Mouse (Mus musculus) midbrain, embryonic 14.5 days (tissue): ENCODE data around the gene Gm13279. TPM values are rescaled to one million over a fixed set of nuclear protein-coding genes. Genes with fewer than 3 reads are reported as not detected.
"Not testable (repeated sequence)": the region's sequence is repeated elsewhere in the genome, so short reads cannot be mapped to it uniquely, and the experiment has no call there.

Experiments used
- ATAC-seq: fragments of 200-750 bp; cut with Nextera tagmentation; 2 replicates; pipeline ENCODE4 v1.8.0; 2017; ENCODE audit warnings: moderate number of reproducible peaks, moderate library complexity; ENCODE audit not compliant: low FRiP score, low TSS enrichment
- DNase-seq: peaks from one replicate; pipeline ENCODE4 v3.0.0-alpha.2; 2015
- H3K27ac ChIP-seq: fragments of 300-500 bp; sonication (generic); replicated peaks from 2 replicates; pipeline ENCODE4 v1.5.1; 2014; ENCODE audit warnings: mild to moderate bottlenecking, low read depth, low read length, moderate library complexity
- H3K27me3 ChIP-seq: fragments of 300-500 bp; sonication (generic); 2 replicates; pipeline ENCODE4 v1.6.1; 2014; ENCODE audit warnings: low read length, control low read depth, mixed read lengths; ENCODE audit not compliant: control insufficient read depth, insufficient read depth
- H3K36me3 ChIP-seq: fragments of 300-500 bp; sonication (generic); 2 replicates; pipeline ENCODE4 v1.6.1; 2014; ENCODE audit warnings: low read length, control low read depth; ENCODE audit not compliant: control insufficient read depth, insufficient read depth
- H3K4me1 ChIP-seq: fragments of 300-500 bp; sonication (generic); 2 replicates; pipeline ENCODE4 v1.6.1; 2014; ENCODE audit warnings: mild to moderate bottlenecking, antibody characterized with exemption, low read length, control low read depth; ENCODE audit not compliant: control insufficient read depth, insufficient read depth
- H3K4me2 ChIP-seq: fragments of 300-500 bp; sonication (generic); 2 replicates; pipeline ENCODE4 v1.6.1; 2014; ENCODE audit warnings: mild to moderate bottlenecking, low read length, moderate library complexity
- H3K4me3 ChIP-seq: fragments of 300-500 bp; sonication (generic); replicated peaks from 2 replicates; pipeline ENCODE4 v1.5.1; 2014; ENCODE audit warnings: low read depth, low read length
- H3K9ac ChIP-seq: fragments of 300-500 bp; sonication (generic); replicated peaks from 2 replicates; pipeline ENCODE4 v1.6.1; 2014; ENCODE audit warnings: mild to moderate bottlenecking, low read length, moderate library complexity
- H3K9me3 ChIP-seq: fragments of 300-500 bp; sonication (generic); 2 replicates; pipeline ENCODE4 v1.6.1; 2016; ENCODE audit warnings: low read length, control low read depth, mixed read lengths; ENCODE audit not compliant: control insufficient read depth
- WGBS: fragments of 180-500 bp; shearing (Covaris S2); extraction: QIAGEN DNeasy Blood & Tissue Kit; methylation state at CpG from one replicate; pipeline ENCODE4 v1.1.7; 2014; 5-methylcytosine and 5-hydroxymethylcytosine counted together
- polyA plus RNA-seq: library from polyadenylated mRNA; unstranded; fragments of >200 nt; fragmentation: Nextera tagmentation; extraction: Ambion mirVana; gene quantifications from 2 replicates; pipeline ENCODE4 v1.2.1, GENCODE M21; 2014

Gene Gm13279
- not detected in 2 replicates for polyA plus RNA-seq

GRCm38 (mm10) chr4:88797097-88797496 lies at the start of gene Gm13279:
TSS of gene Gm13279 (plus strand) at chr4:88797397.
- H3K27ac ChIP-seq, ATAC-seq, DNase-seq, H3K27me3 ChIP-seq, H3K4me1 ChIP-seq, H3K4me3 ChIP-seq, H3K9ac ChIP-seq, H3K4me2 ChIP-seq, H3K36me3 ChIP-seq, H3K9me3 ChIP-seq: not testable (repeated sequence)
- WGBS = no CpG with 5 or more reads among the region's 28 CpGs

- ATAC-seq (no peak), DNase-seq (no peak)
- no peak overlapping the region for H3K27ac ChIP-seq
- H3K27me3 ChIP-seq = no peaks in the 10 kb centered on the region
- no peak overlapping the region for H3K4me2 ChIP-seq
- no peak overlapping the region for H3K4me3 ChIP-seq
- H3K9me3 ChIP-seq = no peaks in the 10 kb centered on the region
- H3K36me3 ChIP-seq = no peaks in the 10 kb centered on the region
- WGBS = 66% methylated on average over 6 of the region's 6 CpGs
- H3K4me1 ChIP-seq = no peaks in the 10 kb centered on the region
- no peak overlapping the region for H3K9ac ChIP-seq
Measured at GRCm38 (mm10) chr4:88749926-88750325, 47.3 kb upstream of the Gm13279 start.

- H3K4me3 ChIP-seq, H3K36me3 ChIP-seq, H3K9me3 ChIP-seq, H3K27me3 ChIP-seq, H3K4me1 ChIP-seq, H3K9ac ChIP-seq, DNase-seq, ATAC-seq, H3K27ac ChIP-seq, H3K4me2 ChIP-seq: not testable (repeated sequence)
- 73% methylated on average over 15 of the region's 15 CpGs for WGBS
Measured at GRCm38 (mm10) chr4:88754818-88755340, 42.3 kb upstream of the Gm13279 start, which contains the start of gene Gm13271. TSS of gene Gm13271 (plus strand) at chr4:88754868.

GRCm38 (mm10) chr4:88756581-88757513 lies 40.4 kb upstream of the Gm13279 start:
- DNase-seq, H3K36me3 ChIP-seq, H3K9me3 ChIP-seq, H3K4me1 ChIP-seq, H3K27me3 ChIP-seq, ATAC-seq: not testable (repeated sequence)
- peak overlapping the region; percentile 55; the same call in 1 of the 2 replicates for H3K27ac ChIP-seq
- peak overlapping the region; percentile 38 for H3K4me3 ChIP-seq
- peak overlapping the region; percentile 49 for H3K9ac ChIP-seq
- peak overlapping the region; percentile 75 for H3K4me2 ChIP-seq
- 12% methylated on average over 28 of the region's 31 CpGs for WGBS

- peak; percentile 90 for DNase-seq
- peak overlapping the region; percentile 55; the same call in 1 of the 2 replicates for H3K27ac ChIP-seq
- WGBS = 0% methylated on average over 19 of the region's 21 CpGs
Measured at GRCm38 (mm10) chr4:88757628-88758031, 39.6 kb upstream of the Gm13279 start.

GRCm38 (mm10) chr4:88758751-88759150 lies 38.4 kb upstream of the Gm13279 start:
- H3K27ac ChIP-seq, H3K4me1 ChIP-seq, H3K9me3 ChIP-seq, H3K9ac ChIP-seq, H3K36me3 ChIP-seq, H3K4me2 ChIP-seq, H3K4me3 ChIP-seq, H3K27me3 ChIP-seq, DNase-seq, ATAC-seq: not testable (repeated sequence)
- WGBS = 89% methylated on average over 9 of the region's 9 CpGs

More at GRCm38 (mm10) chr4:88757628-88758031, 39.6 kb upstream of the Gm13279 start:
- Histone ChIP-seq H3K4me3 (peak overlapping the region; percentile 38), H3K4me2 (peak overlapping the region; percentile 75), H3K9ac (peak overlapping the region; percentile 49)
- H3K27me3 ChIP-seq, H3K4me1 ChIP-seq, H3K9me3 ChIP-seq, H3K36me3 ChIP-seq: not testable (repeated sequence)
- ATAC-seq = peak; percentile 100

- H3K36me3 ChIP-seq, H3K27ac ChIP-seq, DNase-seq, H3K9me3 ChIP-seq, H3K27me3 ChIP-seq, H3K4me1 ChIP-seq, H3K9ac ChIP-seq, ATAC-seq: not testable (repeated sequence)
- WGBS = 21% methylated on average over 8 of the region's 14 CpGs
- H3K4me3 ChIP-seq = peak within 1 kb of the TSS; percentile 21; the same call in 1 of the 2 replicates
- peak within 1 kb of the TSS; percentile 51 for H3K4me2 ChIP-seq
Measured at GRCm38 (mm10) chr4:88759610-88760268, 37.5 kb upstream of the Gm13279 start, which contains the start of gene Gm13283. TSS of gene Gm13283 (plus strand) at chr4:88760119.

- WGBS = 0% methylated on average over 24 of the region's 28 CpGs
- not testable (repeated sequence) for ATAC-seq
Measured at GRCm38 (mm10) chr4:88760431-88760830, 36.8 kb upstream of the Gm13279 start.

More at GRCm38 (mm10) chr4:88760431-88760830, 36.8 kb upstream of the Gm13279 start:
- not testable (repeated sequence) for H3K27me3 ChIP-seq, H3K9ac ChIP-seq, H3K9me3 ChIP-seq, H3K36me3 ChIP-seq, H3K27ac ChIP-seq, H3K4me1 ChIP-seq
- peak overlapping the region; percentile 21; the same call in 1 of the 2 replicates for H3K4me3 ChIP-seq
- DNase-seq = peak; percentile 81
- peak overlapping the region; percentile 51 for H3K4me2 ChIP-seq
